Mouse (Mus musculus) brown adipose tissue, adult 24 weeks (tissue): ENCODE data around the gene Bex6. TPM values are rescaled to one million over a fixed set of nuclear protein-coding genes. Genes with fewer than 3 reads are reported as not detected.
"Not testable (repeated sequence)": the region's sequence is repeated elsewhere in the genome, so short reads cannot be mapped to it uniquely, and the experiment has no call there.

Experiments used
- H3K27ac ChIP-seq: fragments of 200-500 bp; replicated peaks from 2 replicates; pipeline ENCODE4 v1.5.1; 2012; ENCODE audit warnings: low read depth, mild to moderate bottlenecking, low read length
- H3K4me1 ChIP-seq: fragments of 200-500 bp; 2 replicates; pipeline ENCODE4 v1.6.1; 2012; ENCODE audit warnings: low read length, mixed read lengths; ENCODE audit not compliant: control insufficient read depth, insufficient read depth, insufficient read length
- H3K4me3 ChIP-seq: fragments of 200-500 bp; 2 replicates; pipeline ENCODE4 v1.5.1; 2012; ENCODE audit warnings: low read depth, mild to moderate bottlenecking, low read length, moderate library complexity; ENCODE audit not compliant: insufficient read depth
- polyA plus RNA-seq: library from polyadenylated mRNA; stranded (reverse); fragments of >200 nt; gene quantifications from 2 replicates; pipeline ENCODE4 v1.2.4, GENCODE M21; 2012; ENCODE audit not compliant: missing spikeins, insufficient read depth, insufficient read length

The Bex6 gene
- polyA plus RNA-seq, 1 experiment: not detected

GRCm38 (mm10) chr16:32201004-32201325, 21.3 kb downstream of the Bex6 start:
- Histone ChIP-seq H3K27ac (peak overlapping the region; percentile 100), H3K4me3 (peak overlapping the region; percentile 68), H3K4me1 (no peaks in the 10 kb centered on the region; the same call in 1 of the 2 replicates)

- Histone ChIP-seq H3K27ac (peak overlapping the region; percentile 28; the same call in 1 of the 2 replicates), H3K4me1 (no peaks in the 10 kb centered on the region; the same call in 1 of the 2 replicates)
Measured at GRCm38 (mm10) chr16:32202681-32203080, 23.1 kb downstream of the Bex6 start.

GRCm38 (mm10) chr16:32204902-32205301, 25.3 kb downstream of the Bex6 start:
- Histone ChIP-seq H3K4me3 (no peak overlapping the region), H3K4me1 (no peaks in the 10 kb centered on the region; the same call in 1 of the 2 replicates), H3K27ac (no peak overlapping the region)

More at GRCm38 (mm10) chr16:32202681-32203080, 23.1 kb downstream of the Bex6 start:
- H3K4me3 ChIP-seq: no peak overlapping the region

GRCm38 (mm10) chr16:32214156-32214555, 34.5 kb downstream of the Bex6 start:
- H3K27ac ChIP-seq: no peak overlapping the region

GRCm38 (mm10) chr16:32214804-32215576, 35.4 kb downstream of the Bex6 start:
- Histone ChIP-seq H3K4me3 (0 out of 2 replicates have a peak overlapping the region, but pooled peaks have one; percentile 9), H3K4me1 (no peaks in the 10 kb centered on the region), H3K27ac (no peak overlapping the region)

More at GRCm38 (mm10) chr16:32214156-32214555, 34.5 kb downstream of the Bex6 start:
- Histone ChIP-seq H3K4me1 (no peaks in the 10 kb centered on the region), H3K4me3 (no peak overlapping the region)

GRCm38 (mm10) chr16:32221803-32222202, 42.2 kb downstream of the Bex6 start:
- Histone ChIP-seq H3K27ac (no peak overlapping the region), H3K4me3 (no peak overlapping the region), H3K4me1 (no peaks in the 10 kb centered on the region)

GRCm38 (mm10) chr16:32222399-32222798, 42.8 kb downstream of the Bex6 start:
- Histone ChIP-seq H3K4me1 (no peaks in the 10 kb centered on the region), H3K27ac (no peak overlapping the region), H3K4me3 (no peak overlapping the region)

GRCm38 (mm10) chr16:32232050-32232449, 52.4 kb downstream of the Bex6 start:
- not testable (repeated sequence) for H3K27ac ChIP-seq, H3K4me1 ChIP-seq, H3K4me3 ChIP-seq

Other genes starting within 250 kb of the Bex6 start
- gene Pigz, start 246.0 kb upstream of the Bex6 start, polyA plus RNA-seq: 1.1 TPM in 1 of 2 replicates, not detected in the other
- 106 and 114 TPM in 2 replicates for gene 0610012G03Rik, start 231.3 kb upstream of the Bex6 start, polyA plus RNA-seq
- 67.8 and 91.6 TPM in 2 replicates for gene Ncbp2, start 231.3 kb upstream of the Bex6 start, polyA plus RNA-seq
- gene Senp5, start 176.5 kb upstream of the Bex6 start, polyA plus RNA-seq: 8.1 and 10.8 TPM in 2 replicates
- 23.1 and 24.3 TPM in 2 replicates for gene Pak2, start 100.5 kb upstream of the Bex6 start, polyA plus RNA-seq
- 25.2 and 38.3 TPM in 2 replicates for gene Pigx, start 80.1 kb upstream of the Bex6 start, polyA plus RNA-seq
- 13.5 and 14.1 TPM in 2 replicates for gene Cep19, start 80.0 kb upstream of the Bex6 start, polyA plus RNA-seq
- 3.3 and 6.0 TPM in 2 replicates for gene Nrros, start 14.2 kb upstream of the Bex6 start, polyA plus RNA-seq
- 6.5 and 7.8 TPM in 2 replicates for gene Fbxo45, start 67.3 kb downstream of the Bex6 start, polyA plus RNA-seq
- gene Wdr53, start 67.4 kb downstream of the Bex6 start, polyA plus RNA-seq: 13.5 and 14.7 TPM in 2 replicates
- gene Smco1, start 91.6 kb downstream of the Bex6 start, polyA plus RNA-seq: 2.2 TPM in 1 of 2 replicates, not detected in the other
- gene Rnf168, start 97.6 kb downstream of the Bex6 start, polyA plus RNA-seq: 7.3 and 8.4 TPM in 2 replicates
- gene Ubxn7, start 152.4 kb downstream of the Bex6 start, polyA plus RNA-seq: 7.3 and 10.7 TPM in 2 replicates
- not detected in 2 replicates for gene Tm4sf19, start 220.7 kb downstream of the Bex6 start, polyA plus RNA-seq
- 8.8 and 12.4 TPM in 2 replicates for gene Tctex1d2, start 239.9 kb downstream of the Bex6 start, polyA plus RNA-seq